Mouse (Mus musculus): ENCODE results near the gene Gm20870. TPM values are rescaled to one million over a fixed set of nuclear protein-coding genes. Genes with fewer than 3 reads are reported as not detected.
"Not testable (repeated sequence)": the region's sequence is repeated elsewhere in the genome, so short reads cannot be mapped to it uniquely, and the experiment has no call there.

Gene Gm20870
- not detected in 3 replicates for total RNA-seq (2017)

DNA sequence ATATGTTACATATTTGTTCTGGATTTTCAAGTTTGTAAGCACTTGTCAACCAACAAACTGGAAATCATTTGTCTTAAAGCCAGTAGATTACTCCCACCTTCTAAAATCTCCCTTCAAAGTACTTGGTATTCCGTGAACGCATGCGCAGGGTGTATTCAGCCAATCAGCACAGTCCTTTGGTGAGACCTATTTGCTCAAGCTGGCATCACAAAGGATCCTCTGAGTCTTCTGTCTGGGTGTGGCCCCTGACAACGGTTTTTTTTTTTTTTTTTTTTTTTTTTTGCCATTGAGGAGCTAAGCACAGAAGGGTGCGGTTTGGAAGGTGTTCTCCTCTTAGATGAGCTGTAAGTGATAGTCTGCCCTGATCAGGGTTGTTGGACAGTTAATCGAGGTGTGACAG, at the start of gene Gm20870:
Gene Gm20870 (plus strand): TSS at position 301 of the 400 bp plus-strand sequence.
- not testable (repeated sequence) for ATAC-seq (replicated peaks; ENCODE audit: insufficient number of reproducible peaks, low FRiP score, low TSS enrichment, poor library complexity, severe bottlenecking)

Other genes with a start within 250 kb of the Gm20870 start
- gene Gm20869, start 222.6 kb upstream of the Gm20870 start, total RNA-seq (2017), result not detected in 3 replicates